Mouse (Mus musculus) limb, embryonic 15.5 days (tissue): Measurements from ENCODE around the gene Rnf126. TPM values are rescaled to one million over a fixed set of nuclear protein-coding genes. Genes with fewer than 3 reads are reported as not detected.

Experiments
- ATAC-seq: fragments of 200-750 bp; cut with Nextera tagmentation; 2 replicates; pipeline ENCODE4 v1.8.0; 2017; ENCODE audit warnings: low read depth, moderate TSS enrichment; ENCODE audit not compliant: insufficient number of reproducible peaks, low FRiP score, low TSS enrichment
- H3K27ac ChIP-seq: fragments of 300-500 bp; sonication (generic); 2 replicates; pipeline ENCODE4 v1.5.1; 2015; ENCODE audit warnings: moderate library complexity, mild to moderate bottlenecking, inconsistent platforms
- H3K27me3 ChIP-seq: fragments of 300-500 bp; sonication (generic); 2 replicates; pipeline ENCODE4 v1.6.1; 2015; ENCODE audit warnings: inconsistent platforms
- H3K36me3 ChIP-seq: fragments of 300-500 bp; sonication (generic); 2 replicates; pipeline ENCODE4 v1.6.1; 2015; ENCODE audit warnings: inconsistent platforms
- H3K4me1 ChIP-seq: fragments of 300-500 bp; sonication (generic); 2 replicates; pipeline ENCODE4 v1.6.1; 2015; ENCODE audit warnings: inconsistent platforms
- H3K4me2 ChIP-seq: fragments of 300-500 bp; sonication (generic); 2 replicates; pipeline ENCODE4 v1.6.1; 2015; ENCODE audit warnings: mild to moderate bottlenecking, inconsistent platforms
- H3K4me3 ChIP-seq: fragments of 300-500 bp; sonication (generic); 2 replicates; pipeline ENCODE4 v1.5.1; 2015; ENCODE audit warnings: mild to moderate bottlenecking, inconsistent platforms
- H3K9ac ChIP-seq: fragments of 300-500 bp; sonication (generic); 2 replicates; pipeline ENCODE4 v1.6.1; 2015; ENCODE audit warnings: inconsistent platforms
- H3K9me3 ChIP-seq: fragments of 300-500 bp; sonication (generic); 2 replicates; pipeline ENCODE4 v1.6.1; 2016; ENCODE audit warnings: inconsistent platforms
- WGBS: fragments of 180-500 bp; shearing (Covaris S2); methylation state at CpG from one replicate; pipeline ENCODE4 v1.1.7; 2015; 5-methylcytosine and 5-hydroxymethylcytosine counted together
- polyA plus RNA-seq: library from polyadenylated mRNA; unstranded; fragments of >200 nt; fragmentation: Nextera tagmentation; extraction: Ambion mirVana; gene quantifications from 2 replicates; pipeline ENCODE4 v1.2.1, GENCODE M21; 2015

The Rnf126 gene
- polyA plus RNA-seq, 1 experiment from 2014 or later = 93.2 TPM

- H3K9me3 ChIP-seq = peaks cover 30% of the 10 kb centered on the region
- H3K27ac ChIP-seq = no peak overlapping the region
- H3K4me3 ChIP-seq = no peak overlapping the region
- no peak overlapping the region for H3K4me2 ChIP-seq
- 0 out of 2 replicates have a peak, but pooled peaks cover 5% of the 10 kb centered on the region for H3K4me1 ChIP-seq
- peaks cover 20% of the 10 kb centered on the region for H3K27me3 ChIP-seq
- WGBS = 97% methylated on average over 28 of the region's 28 CpGs
- H3K9ac ChIP-seq = no peak overlapping the region
- H3K36me3 ChIP-seq = peaks cover 99% of the 10 kb centered on the region
- ATAC-seq = no peak
These were observed 27.5 kb downstream of the Rnf126 start for GRCm38 (mm10) chr10:79739234-79739633.

GRCm38 (mm10) chr10:79738259-79738658, 28.5 kb downstream of the Rnf126 start:
- H3K4me2 ChIP-seq = no peak overlapping the region
- H3K4me1 ChIP-seq = 0 out of 2 replicates have a peak, but pooled peaks cover 5% of the 10 kb centered on the region
- H3K27ac ChIP-seq = no peak overlapping the region
- 87% methylated on average over 10 of the region's 10 CpGs for WGBS
- no peak overlapping the region for H3K4me3 ChIP-seq
- H3K9ac ChIP-seq = no peak overlapping the region
- ATAC-seq = no peak
- H3K27me3 ChIP-seq = peaks cover 20% of the 10 kb centered on the region
- H3K36me3 ChIP-seq = peaks cover 97% of the 10 kb centered on the region
- peaks cover 30% of the 10 kb centered on the region for H3K9me3 ChIP-seq

- Histone ChIP-seq H3K36me3 (peaks cover 91% of the 10 kb centered on the region), H3K4me2 (no peak overlapping the region), H3K4me3 (no peak overlapping the region), H3K9ac (no peak overlapping the region), H3K9me3 (peaks cover 30% of the 10 kb centered on the region), H3K27me3 (peaks cover 20% of the 10 kb centered on the region), H3K4me1 (0 out of 2 replicates have a peak, but pooled peaks cover 5% of the 10 kb centered on the region), H3K27ac (no peak overlapping the region)
- WGBS = 85% methylated on average over 14 of the region's 14 CpGs
- ATAC-seq = no peak
These were observed 30.0 kb downstream of the Rnf126 start for GRCm38 (mm10) chr10:79736706-79737105.

GRCm38 (mm10) chr10:79735361-79735760, 31.4 kb downstream of the Rnf126 start:
- no peak for ATAC-seq
- Histone ChIP-seq H3K36me3 (peaks cover 78% of the 10 kb centered on the region), H3K9me3 (peaks cover 30% of the 10 kb centered on the region)

GRCm38 (mm10) chr10:79733847-79734246, 32.9 kb downstream of the Rnf126 start:
- ATAC-seq = no peak
- H3K36me3 ChIP-seq = peaks cover 62% of the 10 kb centered on the region
- 93% methylated on average over 15 of the region's 15 CpGs for WGBS

More at GRCm38 (mm10) chr10:79735361-79735760, 31.4 kb downstream of the Rnf126 start:
- Histone ChIP-seq H3K9ac (no peak overlapping the region), H3K27ac (no peak overlapping the region), H3K4me2 (no peak overlapping the region), H3K4me1 (0 out of 2 replicates have a peak, but pooled peaks cover 5% of the 10 kb centered on the region), H3K4me3 (no peak overlapping the region), H3K27me3 (peaks cover 20% of the 10 kb centered on the region)
- WGBS = 37% methylated on average over 43 of the region's 52 CpGs

GRCm38 (mm10) chr10:79732500-79732899, 34.3 kb downstream of the Rnf126 start:
- 96% methylated on average over 1 of the region's 1 CpGs for WGBS
- ATAC-seq = no peak
- no peak overlapping the region for H3K4me3 ChIP-seq
- no peak overlapping the region for H3K27ac ChIP-seq
- 0 out of 2 replicates have a peak, but pooled peaks cover 8% of the 10 kb centered on the region for H3K4me1 ChIP-seq
- H3K4me2 ChIP-seq = no peak overlapping the region
- 0 out of 2 replicates have a peak, but pooled peaks cover 3% of the 10 kb centered on the region for H3K9me3 ChIP-seq
- peaks cover 49% of the 10 kb centered on the region for H3K36me3 ChIP-seq
- H3K9ac ChIP-seq = no peak overlapping the region
- peaks cover 20% of the 10 kb centered on the region for H3K27me3 ChIP-seq

More at GRCm38 (mm10) chr10:79733847-79734246, 32.9 kb downstream of the Rnf126 start:
- Histone ChIP-seq H3K9ac (no peak overlapping the region), H3K9me3 (peaks cover 16% of the 10 kb centered on the region), H3K27me3 (peaks cover 20% of the 10 kb centered on the region), H3K4me3 (no peak overlapping the region), H3K4me1 (0 out of 2 replicates have a peak, but pooled peaks cover 8% of the 10 kb centered on the region), H3K27ac (no peak overlapping the region), H3K4me2 (no peak overlapping the region)

- no peak overlapping the region for H3K4me3 ChIP-seq
- 84% methylated on average over 13 of the region's 13 CpGs for WGBS
- H3K4me2 ChIP-seq = no peak overlapping the region
- ATAC-seq = no peak
- no peaks in the 10 kb centered on the region for H3K9me3 ChIP-seq
- no peak overlapping the region for H3K27ac ChIP-seq
- H3K4me1 ChIP-seq = 0 out of 2 replicates have a peak, but pooled peaks cover 3% of the 10 kb centered on the region
- H3K36me3 ChIP-seq = peaks cover 19% of the 10 kb centered on the region
- H3K27me3 ChIP-seq = no peaks in the 10 kb centered on the region
- no peak overlapping the region for H3K9ac ChIP-seq
These were observed 37.3 kb downstream of the Rnf126 start for GRCm38 (mm10) chr10:79729357-79729965.

- WGBS = 74% methylated on average over 28 of the region's 28 CpGs
- H3K36me3 ChIP-seq = peaks cover 10% of the 10 kb centered on the region; the same call in 1 of the 2 replicates
- no peak overlapping the region for H3K4me2 ChIP-seq
- 0 out of 2 replicates have a peak, but pooled peaks cover 3% of the 10 kb centered on the region for H3K4me1 ChIP-seq
- no peaks in the 10 kb centered on the region for H3K9me3 ChIP-seq
- H3K27me3 ChIP-seq = no peaks in the 10 kb centered on the region
- H3K4me3 ChIP-seq = no peak overlapping the region
- no peak overlapping the region for H3K27ac ChIP-seq
- no peak for ATAC-seq
- H3K9ac ChIP-seq = no peak overlapping the region
These were observed 38.2 kb downstream of the Rnf126 start for GRCm38 (mm10) chr10:79728323-79729249.

- no peak for ATAC-seq
- Histone ChIP-seq H3K4me1 (0 out of 2 replicates have a peak, but pooled peaks cover 3% of the 10 kb centered on the region), H3K27ac (no peak overlapping the region), H3K4me3 (no peak overlapping the region), H3K36me3 (no peaks in the 10 kb centered on the region), H3K4me2 (no peak overlapping the region), H3K27me3 (peaks cover 4% of the 10 kb centered on the region; the same call in 1 of the 2 replicates), H3K9ac (no peak overlapping the region), H3K9me3 (no peaks in the 10 kb centered on the region)
- 39% methylated on average over 11 of the region's 11 CpGs for WGBS
These were observed 40.7 kb downstream of the Rnf126 start for GRCm38 (mm10) chr10:79726090-79726489.

- H3K9me3 ChIP-seq = no peaks in the 10 kb centered on the region
- no peaks in the 10 kb centered on the region for H3K36me3 ChIP-seq
- H3K4me2 ChIP-seq = no peak overlapping the region
- H3K27ac ChIP-seq = no peak overlapping the region
- 74% methylated on average over 7 of the region's 7 CpGs for WGBS
- peaks cover 19% of the 10 kb centered on the region for H3K27me3 ChIP-seq
- no peak for ATAC-seq
- H3K9ac ChIP-seq = no peak overlapping the region
- no peaks in the 10 kb centered on the region for H3K4me1 ChIP-seq
- H3K4me3 ChIP-seq = no peak overlapping the region
These were observed 43.1 kb downstream of the Rnf126 start for GRCm38 (mm10) chr10:79723692-79724091.

- Histone ChIP-seq H3K4me1 (no peaks in the 10 kb centered on the region), H3K4me3 (no peak overlapping the region), H3K4me2 (no peak overlapping the region), H3K36me3 (no peaks in the 10 kb centered on the region), H3K9ac (no peak overlapping the region), H3K9me3 (no peaks in the 10 kb centered on the region), H3K27ac (no peak overlapping the region), H3K27me3 (peaks cover 25% of the 10 kb centered on the region)
- 70% methylated on average over 6 of the region's 6 CpGs for WGBS
- ATAC-seq = no peak
These were observed 43.7 kb downstream of the Rnf126 start for GRCm38 (mm10) chr10:79723047-79723446.

- H3K4me1 ChIP-seq = peaks cover 18% of the 10 kb centered on the region
- H3K9me3 ChIP-seq = no peaks in the 10 kb centered on the region
- no peaks in the 10 kb centered on the region for H3K36me3 ChIP-seq
- WGBS = 69% methylated on average over 5 of the region's 5 CpGs
- no peak overlapping the region for H3K9ac ChIP-seq
- H3K27ac ChIP-seq = no peak overlapping the region
- no peak overlapping the region for H3K4me2 ChIP-seq
- no peak overlapping the region for H3K4me3 ChIP-seq
- ATAC-seq = no peak
- peaks cover 45% of the 10 kb centered on the region for H3K27me3 ChIP-seq
These were observed 45.7 kb downstream of the Rnf126 start for GRCm38 (mm10) chr10:79721089-79721488.
